Mouse (Mus musculus) midbrain, embryonic 13.5 days (tissue): ENCODE data around the gene Bicral. TPM values are rescaled to one million over a fixed set of nuclear protein-coding genes. Genes with fewer than 3 reads are reported as not detected.
A peak's percentile ranks its signal among the peaks of the same experiment; 100 is the strongest.

Experiments
- ATAC-seq: fragments of 200-750 bp; cut with Nextera tagmentation; 2 replicates; pipeline ENCODE4 v1.8.0; 2017; ENCODE audit warnings: mild to moderate bottlenecking, moderate TSS enrichment, moderate library complexity
- H3K27ac ChIP-seq: fragments of 300-500 bp; sonication (generic); 2 replicates; pipeline ENCODE4 v1.5.1; 2015; ENCODE audit warnings: inconsistent platforms, mild to moderate bottlenecking, moderate library complexity
- H3K27me3 ChIP-seq: fragments of 300-500 bp; sonication (generic); 2 replicates; pipeline ENCODE4 v1.6.1; 2015; ENCODE audit warnings: mild to moderate bottlenecking, inconsistent platforms
- H3K36me3 ChIP-seq: fragments of 300-500 bp; sonication (generic); 2 replicates; pipeline ENCODE4 v1.6.1; 2015; ENCODE audit warnings: mild to moderate bottlenecking, inconsistent platforms
- H3K4me1 ChIP-seq: fragments of 300-500 bp; sonication (generic); replicated peaks from 2 replicates; pipeline ENCODE4 v1.6.1; 2015; ENCODE audit warnings: inconsistent platforms
- H3K4me2 ChIP-seq: fragments of 300-500 bp; sonication (generic); replicated peaks from 2 replicates; pipeline ENCODE4 v1.6.1; 2015; ENCODE audit warnings: moderate library complexity, mild to moderate bottlenecking, inconsistent platforms
- H3K4me3 ChIP-seq: fragments of 300-500 bp; sonication (generic); replicated peaks from 2 replicates; pipeline ENCODE4 v1.5.1; 2015; ENCODE audit warnings: mild to moderate bottlenecking, inconsistent platforms
- H3K9ac ChIP-seq: fragments of 300-500 bp; sonication (generic); replicated peaks from 2 replicates; pipeline ENCODE4 v1.6.1; 2015; ENCODE audit warnings: mild to moderate bottlenecking, inconsistent platforms
- H3K9me3 ChIP-seq: fragments of 300-500 bp; sonication (generic); 2 replicates; pipeline ENCODE4 v1.6.1; 2016; ENCODE audit warnings: mild to moderate bottlenecking, inconsistent platforms
- WGBS: fragments of 180-500 bp; shearing (Covaris S2); methylation state at CpG from one replicate; pipeline ENCODE4 v1.1.7; 2015; 5-methylcytosine and 5-hydroxymethylcytosine counted together
- polyA plus RNA-seq: library from polyadenylated mRNA; unstranded; fragments of >200 nt; fragmentation: Nextera tagmentation; extraction: Ambion mirVana; gene quantifications from 2 replicates; pipeline ENCODE4 v1.2.1, GENCODE M21; 2015

The Bicral gene
- polyA plus RNA-seq, 1 experiment from 2014 or later: 9.4 TPM

DNA sequence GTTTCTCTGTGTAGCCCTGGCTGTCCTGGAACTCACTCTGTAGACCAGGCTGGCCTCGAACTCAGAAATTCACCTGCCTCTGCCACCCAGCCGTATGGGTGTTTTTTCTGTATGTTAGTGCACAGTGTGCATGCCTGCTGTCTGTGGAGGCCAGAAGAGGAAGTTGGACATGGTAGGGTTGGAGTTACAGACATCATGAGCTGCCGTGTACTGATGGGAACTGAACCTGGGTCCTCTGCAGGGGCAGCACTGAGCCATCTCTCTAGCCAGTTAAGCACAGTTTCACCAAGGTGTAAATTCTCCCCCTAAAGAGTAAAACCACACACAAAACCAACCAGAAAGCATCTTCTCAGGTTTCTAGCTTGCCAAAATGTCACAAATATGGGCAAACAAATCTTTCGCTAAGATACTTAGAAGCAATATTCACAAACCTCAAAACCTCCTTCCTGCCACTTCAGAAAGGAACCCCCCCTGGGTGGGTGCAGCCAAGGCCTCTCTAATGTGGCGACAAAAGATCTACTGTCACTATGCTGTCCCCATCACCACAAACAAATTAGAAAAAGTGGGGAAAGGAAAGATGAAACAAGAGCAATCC, 12.0 kb upstream of the Bicral start:
- Histone ChIP-seq H3K4me3 (no peak overlapping the region), H3K27me3 (no peaks in the 10 kb centered on the region), H3K9me3 (no peaks in the 10 kb centered on the region), H3K36me3 (no peaks in the 10 kb centered on the region), H3K4me1 (peaks cover 7% of the 10 kb centered on the region; the same call in 1 of the 2 replicates), H3K27ac (no peak overlapping the region), H3K9ac (no peak overlapping the region), H3K4me2 (no peak overlapping the region)
- 97% methylated on average over 5 of the region's 5 CpGs for WGBS
- ATAC-seq: no peak

DNA sequence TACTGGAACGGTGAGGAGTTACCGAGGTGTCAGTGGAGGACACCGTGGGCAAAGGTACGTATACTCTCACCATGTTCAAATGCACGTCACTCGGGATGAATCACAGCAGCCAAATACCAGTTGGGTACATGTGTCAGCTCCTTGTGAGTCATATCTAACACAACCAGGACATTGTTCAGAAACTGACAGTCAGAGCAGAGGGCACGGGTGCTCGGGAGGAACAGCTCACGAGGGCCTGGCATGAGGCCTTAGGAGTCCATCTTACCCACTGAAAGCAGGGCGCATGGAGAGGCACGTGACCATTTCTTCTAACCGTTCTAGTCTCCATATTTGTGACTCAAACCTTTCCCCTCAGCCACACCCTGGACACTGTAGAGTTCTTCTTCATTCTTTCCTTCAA, 8.6 kb upstream of the Bicral start:
- 95% methylated on average over 12 of the region's 12 CpGs for WGBS
- no peak for ATAC-seq
- H3K9me3 ChIP-seq: no peaks in the 10 kb centered on the region
- H3K4me2 ChIP-seq: no peak overlapping the region
- no peaks in the 10 kb centered on the region for H3K36me3 ChIP-seq
- H3K9ac ChIP-seq: no peak overlapping the region
- no peak overlapping the region for H3K27ac ChIP-seq
- no peak overlapping the region for H3K4me3 ChIP-seq
- no peaks in the 10 kb centered on the region for H3K27me3 ChIP-seq
- H3K4me1 ChIP-seq: no peaks in the 10 kb centered on the region

DNA sequence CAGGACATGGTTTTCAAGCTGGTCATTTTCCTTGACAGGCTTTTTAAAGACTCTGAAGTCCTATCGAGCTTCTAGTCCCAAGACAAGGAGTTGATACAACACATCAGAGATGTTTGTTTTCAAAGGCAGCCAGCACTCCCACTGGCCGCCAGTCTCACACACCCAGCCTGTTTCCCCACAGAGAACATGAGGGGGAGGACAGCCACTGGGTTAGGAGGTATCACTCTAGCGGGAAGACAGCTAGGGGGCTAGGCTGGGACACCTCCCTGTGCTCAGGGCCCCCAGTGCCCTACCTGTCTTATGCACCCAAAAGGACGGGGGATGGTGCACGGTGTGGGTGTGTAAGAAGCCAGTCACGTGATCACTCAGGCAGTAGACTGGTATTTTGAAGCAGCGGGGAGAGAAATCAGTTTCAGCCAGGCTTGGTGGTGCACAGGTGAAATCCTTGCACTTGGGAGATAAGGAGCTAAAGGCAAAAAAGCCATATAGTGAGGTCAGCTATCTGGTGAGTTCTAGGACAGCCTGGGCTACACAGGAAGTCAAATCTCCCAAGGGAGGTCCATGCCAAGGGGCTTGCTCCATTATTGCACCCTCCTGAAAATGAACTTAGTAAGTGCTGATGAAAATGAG, 6.4 kb upstream of the Bicral start:
- H3K9ac ChIP-seq: no peak overlapping the region
- no peaks in the 10 kb centered on the region for H3K27me3 ChIP-seq
- no peak for ATAC-seq
- no peaks in the 10 kb centered on the region for H3K9me3 ChIP-seq
- H3K27ac ChIP-seq: no peak overlapping the region
- H3K36me3 ChIP-seq: no peaks in the 10 kb centered on the region
- no peak overlapping the region for H3K4me2 ChIP-seq
- no peak overlapping the region for H3K4me3 ChIP-seq
- peaks cover 9% of the 10 kb centered on the region; the same call in 1 of the 2 replicates for H3K4me1 ChIP-seq
- 84% methylated on average over 7 of the region's 7 CpGs for WGBS

DNA sequence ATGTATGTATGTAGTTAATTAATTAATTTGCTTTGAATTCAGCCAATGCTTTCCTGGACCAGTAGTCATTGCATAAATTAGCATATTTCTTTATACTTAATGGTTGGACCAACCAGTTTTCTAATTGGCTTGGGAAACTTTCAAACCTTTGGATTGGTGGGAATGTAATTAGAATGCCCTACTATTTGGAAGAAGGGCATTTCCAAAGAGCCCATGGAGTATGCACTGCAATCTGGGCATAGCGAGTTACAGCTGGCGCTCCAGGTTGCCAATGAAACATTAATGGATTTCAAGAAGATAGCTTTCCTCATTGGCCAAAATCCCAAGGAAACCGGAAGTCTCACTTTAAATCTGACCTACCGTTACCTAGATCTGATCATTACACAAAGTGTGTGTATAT, 1.8 kb upstream of the Bicral start:
- Histone ChIP-seq H3K4me2 (no peak overlapping the region), H3K27me3 (no peaks in the 10 kb centered on the region), H3K4me3 (no peak overlapping the region), H3K9ac (no peak overlapping the region), H3K4me1 (peaks cover 24% of the 10 kb centered on the region), H3K27ac (no peak overlapping the region), H3K9me3 (no peaks in the 10 kb centered on the region), H3K36me3 (no peaks in the 10 kb centered on the region)
- no peak for ATAC-seq
- WGBS: 76% methylated on average over 4 of the region's 4 CpGs

DNA sequence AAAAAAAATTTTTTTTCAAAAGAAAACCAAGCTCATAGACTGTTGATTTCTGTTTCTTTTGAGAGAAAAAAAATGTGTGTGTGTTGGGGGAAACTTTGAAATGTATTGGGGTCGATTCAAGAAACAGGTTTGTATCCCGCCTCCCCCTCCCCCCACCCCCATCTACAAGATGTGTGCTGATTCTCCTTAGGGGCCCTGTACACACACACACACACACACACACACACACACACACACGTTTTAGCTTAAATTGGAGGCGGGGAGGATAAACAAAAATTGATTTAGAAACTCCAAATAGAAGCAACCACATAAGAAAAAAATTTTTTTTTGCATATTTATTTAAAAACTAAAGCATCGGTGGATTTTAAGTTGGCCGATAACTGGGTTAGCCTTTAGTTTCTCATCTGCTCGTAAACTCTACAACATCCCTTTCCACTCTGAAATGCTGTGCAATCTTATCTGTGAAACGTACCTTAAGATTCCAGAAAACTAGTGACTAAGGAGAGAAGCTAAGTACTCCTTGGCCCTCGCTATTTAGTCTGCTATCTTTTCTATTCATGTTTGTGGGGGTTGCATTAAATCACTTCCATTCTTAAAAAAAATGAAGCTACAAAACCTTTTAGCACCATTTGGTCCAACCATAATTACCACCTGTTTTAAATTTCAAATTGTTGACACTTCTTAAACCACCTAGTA, 615 bp upstream of the Bicral start:
- H3K9ac ChIP-seq: peak overlapping the region; percentile 100
- no peak for ATAC-seq
- peaks cover 36% of the 10 kb centered on the region for H3K4me1 ChIP-seq
- H3K27me3 ChIP-seq: no peaks in the 10 kb centered on the region
- H3K4me2 ChIP-seq: peak overlapping the region; percentile 69
- WGBS: 26% methylated on average over 9 of the region's 9 CpGs
- H3K9me3 ChIP-seq: no peaks in the 10 kb centered on the region
- peak overlapping the region; percentile 100 for H3K27ac ChIP-seq
- no peaks in the 10 kb centered on the region for H3K36me3 ChIP-seq
- H3K4me3 ChIP-seq: peak overlapping the region; percentile 95

DNA sequence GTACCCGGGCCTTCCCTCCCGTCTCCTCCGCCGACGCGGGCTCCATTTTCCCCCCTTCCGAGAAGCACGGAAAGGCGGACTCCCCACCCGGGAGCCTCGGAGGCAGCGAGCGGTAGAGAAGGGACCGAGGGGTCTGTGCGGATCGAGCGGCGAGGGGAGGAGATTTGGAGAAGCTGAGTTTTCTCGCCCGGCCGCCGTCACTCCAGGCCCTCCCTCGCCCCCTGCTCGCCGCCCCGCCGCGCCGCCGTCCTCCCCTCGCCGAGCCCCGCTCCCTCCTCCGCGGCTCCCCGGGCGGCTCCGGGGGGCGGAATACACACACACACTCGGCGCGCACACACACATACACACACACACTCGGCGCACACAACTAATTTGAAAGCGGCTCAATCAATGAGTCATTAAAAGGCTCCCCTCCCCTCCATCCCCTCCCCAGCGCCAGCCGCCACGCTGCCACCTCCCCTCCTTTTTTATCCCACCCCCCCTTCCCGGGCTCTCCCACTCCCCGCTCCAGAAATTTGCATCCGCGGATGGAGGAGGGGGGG, 850 bp downstream of the Bicral start:
- H3K27me3 ChIP-seq: no peaks in the 10 kb centered on the region
- peaks cover 47% of the 10 kb centered on the region for H3K4me1 ChIP-seq
- ATAC-seq: peak; percentile 85
- peak overlapping the region; percentile 95 for H3K4me3 ChIP-seq
- peak overlapping the region; percentile 100 for H3K27ac ChIP-seq
- no peaks in the 10 kb centered on the region for H3K36me3 ChIP-seq
- H3K9ac ChIP-seq: peak overlapping the region; percentile 100
- H3K4me2 ChIP-seq: peak overlapping the region; percentile 69
- H3K9me3 ChIP-seq: no peaks in the 10 kb centered on the region
- under 1% methylated on average over 38 of the region's 52 CpGs for WGBS

DNA sequence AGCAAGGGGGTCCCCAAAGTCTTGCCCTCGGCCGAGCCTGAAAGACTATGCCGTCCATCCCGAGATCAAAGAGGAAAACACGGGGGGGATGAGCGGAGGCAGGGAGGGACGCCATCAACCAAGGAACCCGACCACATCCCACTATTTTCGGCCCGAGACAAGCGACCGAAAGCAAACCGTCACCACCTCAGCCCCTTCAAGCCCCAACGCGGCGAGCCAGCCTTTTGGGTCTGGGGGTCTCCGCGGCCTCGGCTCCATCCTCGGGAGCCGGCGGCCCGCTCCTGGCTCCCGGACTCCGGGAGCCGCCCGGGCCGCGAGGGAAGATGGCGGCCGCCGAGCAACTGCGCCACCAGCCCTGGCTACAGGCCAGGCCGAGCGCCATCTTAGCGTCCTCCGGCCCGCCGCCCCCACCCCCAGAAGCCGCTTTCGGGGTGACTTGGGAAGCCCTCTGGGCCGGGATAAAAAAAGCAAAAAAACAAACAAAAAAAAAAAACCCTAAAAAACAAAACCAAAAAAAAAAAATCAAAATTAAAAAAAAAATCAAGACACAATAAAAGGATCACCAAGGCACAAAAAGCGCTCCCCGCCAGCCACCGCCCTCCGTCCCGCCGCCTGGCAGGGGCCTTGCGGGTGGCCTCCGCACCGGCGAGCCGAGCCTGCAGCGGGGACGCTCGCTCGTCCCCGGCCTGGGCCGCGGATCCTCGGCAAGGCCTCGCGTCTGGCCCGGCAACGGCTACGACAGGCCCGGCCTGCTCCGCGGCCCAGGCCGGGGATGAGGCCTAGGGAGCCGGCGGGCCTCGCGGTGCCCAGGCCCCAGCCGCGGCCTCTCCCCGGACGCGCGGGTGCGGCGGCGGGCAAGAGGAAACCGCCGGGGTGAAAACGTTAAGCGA, 1.6 kb downstream of the Bicral start:
- Histone ChIP-seq H3K4me3 (peak overlapping the region; percentile 95), H3K4me2 (peak overlapping the region; percentile 69), H3K9me3 (no peaks in the 10 kb centered on the region), H3K27me3 (no peaks in the 10 kb centered on the region), H3K9ac (peak overlapping the region; percentile 100), H3K36me3 (no peaks in the 10 kb centered on the region), H3K27ac (peak overlapping the region; percentile 100), H3K4me1 (peaks cover 47% of the 10 kb centered on the region)
- WGBS: under 1% methylated on average over 87 of the region's 87 CpGs
- peak; percentile 28 for ATAC-seq

DNA sequence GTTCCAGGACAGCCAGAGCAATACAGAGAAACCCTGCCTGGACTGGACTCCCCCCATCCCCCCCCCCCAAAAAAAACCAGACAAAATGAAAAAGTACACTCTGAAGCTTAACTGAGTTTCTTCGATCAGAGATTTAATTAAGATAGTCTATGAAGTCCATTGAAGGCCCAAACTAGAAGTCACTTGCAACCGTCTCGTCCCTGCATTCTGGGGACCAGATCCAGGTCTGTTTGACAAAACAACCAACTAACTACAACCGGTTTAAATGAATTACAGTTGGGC, 2.2 kb downstream of the Bicral start:
- no peak for ATAC-seq
- H3K4me2 ChIP-seq: peak overlapping the region; percentile 69
- H3K9me3 ChIP-seq: no peaks in the 10 kb centered on the region
- H3K36me3 ChIP-seq: no peaks in the 10 kb centered on the region
- H3K4me3 ChIP-seq: peak overlapping the region; percentile 95
- no peaks in the 10 kb centered on the region for H3K27me3 ChIP-seq
- 16% methylated on average over 4 of the region's 4 CpGs for WGBS
- peak overlapping the region; percentile 100 for H3K27ac ChIP-seq
- H3K9ac ChIP-seq: peak overlapping the region; percentile 100
- peaks cover 47% of the 10 kb centered on the region for H3K4me1 ChIP-seq

DNA sequence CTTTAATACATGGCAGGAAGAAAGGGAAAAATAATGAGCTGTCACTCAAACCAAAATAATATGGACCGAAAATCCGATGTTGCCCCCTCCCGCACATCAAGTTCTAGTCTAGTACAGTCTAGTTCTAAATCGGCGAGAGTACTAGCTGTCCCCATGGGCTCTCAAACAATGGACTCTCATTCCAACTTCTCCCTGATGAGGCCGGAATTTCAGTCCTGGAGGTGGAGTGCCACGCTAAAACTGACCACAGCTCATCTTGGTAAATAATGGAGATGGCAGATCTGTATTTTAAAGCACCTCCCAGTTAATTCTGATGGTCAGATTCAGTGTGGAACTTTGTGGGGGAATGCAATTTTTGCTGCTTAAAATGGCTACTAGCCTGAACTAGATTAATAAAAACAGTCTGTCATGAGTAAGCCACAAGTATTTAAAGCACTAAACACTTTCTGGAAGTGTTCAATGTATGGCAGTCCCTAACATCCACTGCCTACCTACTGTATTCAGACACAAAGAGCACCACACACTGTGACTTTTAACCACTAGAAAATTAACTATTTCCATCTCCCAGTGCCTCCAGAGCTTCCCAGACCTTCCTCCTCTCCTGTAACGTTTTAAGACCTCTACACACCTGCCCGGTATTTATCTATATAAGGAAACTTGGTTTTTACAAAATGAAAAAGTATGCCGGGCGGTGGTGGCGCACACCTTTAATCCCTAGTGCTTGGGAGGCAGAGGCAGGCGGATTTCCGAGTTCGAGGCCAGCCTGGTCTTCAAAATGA, 2.8 kb downstream of the Bicral start:
- peak overlapping the region; percentile 100 for H3K27ac ChIP-seq
- H3K9ac ChIP-seq: peak overlapping the region; percentile 100
- no peak for ATAC-seq
- H3K36me3 ChIP-seq: no peaks in the 10 kb centered on the region
- H3K9me3 ChIP-seq: no peaks in the 10 kb centered on the region
- H3K27me3 ChIP-seq: no peaks in the 10 kb centered on the region
- peak overlapping the region; percentile 95 for H3K4me3 ChIP-seq
- 63% methylated on average over 15 of the region's 15 CpGs for WGBS
- H3K4me2 ChIP-seq: peak overlapping the region; percentile 69
- peaks cover 44% of the 10 kb centered on the region for H3K4me1 ChIP-seq

DNA sequence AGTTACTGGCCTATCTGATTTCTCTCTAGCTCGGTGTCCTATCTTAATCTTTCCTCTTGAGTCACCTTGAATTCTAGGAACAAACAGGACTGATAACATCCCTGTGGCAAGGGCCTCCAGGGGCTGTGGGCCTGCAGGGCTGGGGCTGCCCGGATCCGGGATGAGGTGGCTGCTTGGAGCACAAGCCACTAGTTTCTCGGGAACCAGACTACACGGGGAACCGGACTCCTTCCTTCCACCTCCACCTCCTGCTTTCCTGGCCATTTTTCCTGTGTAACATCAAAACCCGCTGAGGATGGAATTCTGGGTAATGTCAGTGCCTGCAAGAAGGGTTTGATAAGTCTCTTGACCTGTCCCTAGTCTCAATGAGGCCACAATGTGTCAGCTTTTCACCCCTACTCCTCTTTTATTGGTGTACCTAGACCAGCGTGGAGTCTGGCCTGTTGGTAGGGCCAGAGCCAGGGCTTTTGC, 3.6 kb downstream of the Bicral start:
- WGBS: 76% methylated on average over 8 of the region's 8 CpGs
- no peaks in the 10 kb centered on the region for H3K9me3 ChIP-seq
- peaks cover 38% of the 10 kb centered on the region for H3K4me1 ChIP-seq
- H3K9ac ChIP-seq: peak overlapping the region; percentile 48; the same call in 1 of the 2 replicates
- no peaks in the 10 kb centered on the region for H3K27me3 ChIP-seq
- no peaks in the 10 kb centered on the region for H3K36me3 ChIP-seq
- H3K27ac ChIP-seq: peak overlapping the region; percentile 100
- ATAC-seq: no peak
- peak overlapping the region; percentile 95; the same call in 1 of the 2 replicates for H3K4me3 ChIP-seq
- peak overlapping the region; percentile 69 for H3K4me2 ChIP-seq

DNA sequence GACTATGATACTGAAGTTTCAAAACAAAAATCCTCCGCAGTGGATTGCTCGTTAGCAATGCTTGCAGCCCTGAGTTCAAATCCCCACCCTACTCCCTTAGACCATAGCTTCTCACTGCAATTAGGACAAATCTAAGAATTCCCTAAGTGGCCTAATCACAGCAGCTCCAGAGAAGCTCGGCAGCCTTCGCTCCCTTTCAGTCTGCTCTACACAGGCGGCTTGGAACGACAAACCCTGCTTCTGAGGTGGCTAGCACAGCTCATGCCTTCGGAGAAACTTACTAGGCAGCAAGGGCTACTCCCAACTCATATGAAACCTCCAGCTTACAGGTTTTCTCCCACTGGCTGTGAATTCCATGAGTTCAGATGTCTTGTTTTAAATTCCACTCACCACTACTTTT, 4.2 kb downstream of the Bicral start:
- H3K9me3 ChIP-seq: no peaks in the 10 kb centered on the region
- WGBS: 90% methylated on average over 7 of the region's 7 CpGs
- ATAC-seq: no peak
- no peaks in the 10 kb centered on the region for H3K27me3 ChIP-seq
- H3K27ac ChIP-seq: peak overlapping the region; percentile 100
- H3K36me3 ChIP-seq: no peaks in the 10 kb centered on the region
- no peak overlapping the region for H3K9ac ChIP-seq
- peaks cover 36% of the 10 kb centered on the region for H3K4me1 ChIP-seq
- H3K4me3 ChIP-seq: no peak overlapping the region
- peak overlapping the region; percentile 69; the same call in 1 of the 2 replicates for H3K4me2 ChIP-seq
